Mouse (Mus musculus): ENCODE data around the gene Scel.

- no peak for TF ChIP-seq POLR2A (IDR thresholded peaks at IDR 0.05; ENCODE audit: insufficient read depth, low read depth, low read length)
- TF ChIP-seq CTCF (IDR thresholded peaks at IDR 0.05; ENCODE audit: insufficient read depth, low read depth, low read length): no peak
Observed at GRCm38 (mm10) chr14:103472554-103472905, 40.6 kb upstream of the Scel start.

Data from olfactory bulb, adult 2 months (tissue).